Mouse (Mus musculus) cerebellum, adult 2 months (tissue): ENCODE data around the gene Gm28374.

Source experiments
- CTCF ChIP-seq: fragments of 200-500 bp; IDR thresholded peaks from 2 replicates; pipeline ENCODE4 v1.5.1; 2011; ENCODE audit warnings: low read depth, mild to moderate bottlenecking, control low read depth, low read length, moderate library complexity, borderline replicate concordance; ENCODE audit not compliant: insufficient read depth
- POLR2A ChIP-seq: fragments of 200-500 bp; IDR thresholded peaks from 2 replicates; pipeline ENCODE4 v1.6.1; 2011; ENCODE audit warnings: low read length, control low read depth, borderline replicate concordance; ENCODE audit not compliant: insufficient read depth

DNA sequence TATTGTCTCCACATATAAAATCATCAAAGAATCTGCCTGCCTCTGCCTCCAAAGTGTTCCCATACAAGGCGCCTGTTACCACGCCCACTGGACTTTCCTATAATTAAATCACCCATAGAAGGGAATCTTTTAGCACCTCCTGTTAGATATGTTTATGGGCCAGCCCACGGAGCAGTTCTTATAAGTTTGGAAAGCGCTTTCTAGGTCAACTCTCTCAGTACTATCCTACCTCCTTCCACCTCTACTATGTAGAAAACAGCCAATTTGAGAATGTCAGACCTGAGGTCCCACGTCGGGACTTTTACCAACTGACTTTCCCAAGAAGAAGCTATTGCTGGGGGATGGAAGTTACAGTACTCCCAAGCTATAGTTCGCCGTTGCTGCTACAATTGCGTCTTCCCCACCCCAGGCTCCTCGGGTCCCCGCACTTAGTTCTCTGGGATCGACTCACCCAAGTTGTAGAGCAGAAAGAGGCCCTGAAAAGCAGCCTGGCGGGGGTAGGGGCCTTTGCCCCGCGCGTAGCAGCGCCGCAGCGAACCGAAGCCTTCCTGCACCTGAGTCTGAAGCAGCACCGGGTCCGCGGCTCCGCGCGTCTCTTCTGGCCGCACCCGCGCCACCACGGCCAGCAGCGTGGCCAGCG, 35.4 kb upstream of the Gm28374 start:
- no peak for TF ChIP-seq CTCF
- no peak for TF ChIP-seq POLR2A
